ENCODE assay signal across 17 mouse cellular contexts in the genomic region with DNA sequence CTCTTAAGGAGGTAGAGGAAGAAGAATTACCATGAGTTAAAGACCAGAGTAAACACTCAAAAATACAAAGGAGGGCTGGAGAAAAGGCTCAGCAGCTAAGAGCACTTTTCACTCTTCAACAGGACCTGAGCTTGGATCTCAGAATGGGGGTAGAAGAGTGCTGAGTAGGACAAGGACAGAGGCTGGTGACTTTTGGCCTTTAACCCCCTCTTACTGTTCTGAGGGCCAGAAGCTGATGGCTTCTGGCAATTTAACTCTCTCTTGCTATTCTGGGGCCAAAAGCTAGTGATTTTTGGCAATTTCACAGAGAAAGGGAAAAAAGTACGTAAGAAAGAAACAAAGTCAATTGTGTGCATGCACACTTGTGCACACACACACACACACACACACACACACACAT.
"Had no signal": no experiment of that assay in that cellular context is flagged by ENCODE, and none has a peak within 500 bp of the region (broad histone marks: within the 10 kb centered on the region; RNA-seq: fewer than 3 reads in every experiment).

No protein-coding gene starts in this region.

- H3K4me1 ChIP-seq: lung, embryonic 15.5 days; midbrain, embryonic 13.5 days; midbrain, embryonic 15.5 days; neural tube, embryonic 12.5 days; stomach, embryonic 15.5 days had no signal

- H3K4me3 ChIP-seq: lung, embryonic 15.5 days; megakaryocyte, embryonic 14.5 days; midbrain, embryonic 13.5 days; midbrain, embryonic 15.5 days; neural tube, embryonic 12.5 days; stomach, embryonic 15.5 days had no signal

- H3K27me3 ChIP-seq: lung, embryonic 15.5 days; megakaryocyte, embryonic 14.5 days; midbrain, embryonic 13.5 days; midbrain, embryonic 15.5 days; neural tube, embryonic 12.5 days; stomach, embryonic 15.5 days had no signal

- ATAC-seq: lung, postnatal 0 days; midbrain, embryonic 13.5 days; midbrain, embryonic 15.5 days had no signal

- DNase-seq: lung, adult 2 months; lung, postnatal 14 days; lung, postnatal 36 days; right cerebral cortex, postnatal 14 days; thymus, adult 2 months; thymus, postnatal 25 days; thymus, postnatal 4 days had no signal

- H3K4me2 ChIP-seq: lung, embryonic 15.5 days; midbrain, embryonic 11.5 days; midbrain, embryonic 13.5 days; midbrain, embryonic 15.5 days; neural tube, embryonic 12.5 days; stomach, embryonic 15.5 days had no signal

- H3K9me3 ChIP-seq: lung, embryonic 15.5 days; megakaryocyte, embryonic 14.5 days; midbrain, embryonic 13.5 days; midbrain, embryonic 15.5 days; neural tube, embryonic 12.5 days; stomach, embryonic 15.5 days had no signal

- H3K27ac ChIP-seq: lung, embryonic 15.5 days; macrophage; midbrain, embryonic 13.5 days; midbrain, embryonic 15.5 days; neural tube, embryonic 12.5 days; stomach, embryonic 15.5 days; stomach, postnatal 0 days had no signal

- H3K9ac ChIP-seq: lung, embryonic 15.5 days; midbrain, embryonic 13.5 days; midbrain, embryonic 15.5 days; neural tube, embryonic 12.5 days; stomach, embryonic 15.5 days had no signal
